Mouse (Mus musculus): Measurements from ENCODE around the gene Qpctl. TPM values are rescaled to one million over a fixed set of nuclear protein-coding genes. Genes with fewer than 3 reads are reported as not detected.
A peak's percentile ranks its signal among the peaks of the same experiment; 100 is the strongest.
"Not testable (repeated sequence)": the region's sequence is repeated elsewhere in the genome, so short reads cannot be mapped to it uniquely, and the experiment has no call there.

Qpctl gene
- polyA plus RNA-seq, 1 experiment from 2014 or later, result 24.5 TPM

DNA sequence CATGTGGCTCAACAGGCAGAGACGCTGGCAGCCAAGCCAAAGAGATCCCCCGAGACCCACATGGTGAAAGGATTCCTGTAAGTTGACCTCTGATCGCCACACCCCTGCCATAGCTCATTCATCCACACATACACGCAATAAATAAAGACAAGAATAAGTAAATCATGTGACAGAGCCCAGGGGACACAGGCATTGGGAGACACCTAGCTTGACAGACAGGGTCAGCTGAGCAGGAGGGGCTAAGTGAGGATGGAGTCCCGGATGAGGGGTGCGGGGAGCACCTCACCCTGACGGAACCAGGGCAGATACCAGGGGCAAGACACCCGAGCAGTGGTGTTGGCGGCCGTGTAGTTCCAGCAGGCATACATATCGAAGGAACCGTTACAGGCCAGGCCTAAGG lies 14.7 kb upstream of the Qpctl start:
- no peak overlapping the region for H3K9ac ChIP-seq (replicated peaks)
- H3K4me3 ChIP-seq (replicated peaks), result no peak overlapping the region
- 26% methylated on average over 12 of the region's 12 CpGs for WGBS
- no peaks in the 10 kb centered on the region for H3K9me3 ChIP-seq (replicated peaks)
- peak overlapping the region; percentile 32; the same call in 1 of the 2 replicates for H3K4me2 ChIP-seq
- H3K4me1 ChIP-seq, result peaks cover 33% of the 10 kb centered on the region
- H3K27ac ChIP-seq (replicated peaks), result no peak overlapping the region
- peaks cover 48% of the 10 kb centered on the region for H3K27me3 ChIP-seq (replicated peaks)
- no peaks in the 10 kb centered on the region for H3K36me3 ChIP-seq
- no peak for ATAC-seq (ENCODE audit: low FRiP score)

DNA sequence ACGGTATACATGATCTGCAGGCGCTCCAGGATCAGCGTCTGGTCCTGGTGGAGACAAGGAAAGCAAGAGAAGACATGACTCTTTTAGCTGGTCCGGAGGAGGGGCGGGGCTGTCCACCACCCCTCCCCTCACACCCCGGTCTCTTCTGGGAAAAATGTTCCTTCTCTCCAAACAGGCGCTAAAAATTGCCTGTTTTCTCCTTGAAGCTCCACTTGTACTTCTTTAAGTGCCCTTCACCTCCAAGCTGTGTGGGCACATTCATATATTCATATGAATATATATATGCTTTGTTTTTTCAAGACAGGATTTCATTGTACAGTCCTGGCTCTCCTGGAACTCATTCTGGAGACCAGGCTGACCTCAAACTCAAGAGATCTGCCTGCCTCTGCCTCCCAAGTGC lies 13.8 kb upstream of the Qpctl start:
- H3K4me2 ChIP-seq, result no peak overlapping the region
- no peaks in the 10 kb centered on the region for H3K36me3 ChIP-seq
- WGBS, result 88% methylated on average over 7 of the region's 7 CpGs
- H3K4me3 ChIP-seq (replicated peaks), result no peak overlapping the region
- no peaks in the 10 kb centered on the region for H3K9me3 ChIP-seq (replicated peaks)
- ATAC-seq (ENCODE audit: low FRiP score), result no peak
- no peak overlapping the region for H3K27ac ChIP-seq (replicated peaks)
- peaks cover 48% of the 10 kb centered on the region for H3K27me3 ChIP-seq (replicated peaks)
- no peak overlapping the region for H3K9ac ChIP-seq (replicated peaks)
- peaks cover 33% of the 10 kb centered on the region for H3K4me1 ChIP-seq

DNA sequence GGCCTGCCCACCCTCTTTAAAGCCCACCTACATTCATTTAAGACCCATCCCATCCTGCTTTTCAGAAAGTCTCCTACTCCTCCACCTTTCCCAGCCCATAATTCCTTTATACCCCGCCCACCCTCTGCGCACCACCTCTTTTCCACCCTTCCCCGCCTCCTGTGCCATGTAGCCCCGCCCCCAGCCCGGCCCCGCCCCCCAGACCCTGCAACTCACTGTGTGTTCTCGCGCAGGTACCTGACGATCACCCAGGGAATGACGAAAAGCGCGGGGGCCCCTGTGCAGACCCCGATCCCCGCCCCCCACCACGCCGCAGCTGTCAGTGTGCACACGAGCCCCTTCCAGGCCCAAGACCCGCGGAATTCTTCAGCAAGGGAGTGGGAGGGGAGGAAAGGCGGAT lies 11.0 kb upstream of the Qpctl start:
- Histone ChIP-seq H3K4me2 (peak overlapping the region; percentile 75), H3K9ac (replicated peaks) (peak overlapping the region; percentile 51), H3K4me3 (replicated peaks) (peak overlapping the region; percentile 42), H3K36me3 (0 out of 2 replicates have a peak, but pooled peaks cover 4% of the 10 kb centered on the region), H3K4me1 (peaks cover 39% of the 10 kb centered on the region), H3K27me3 (replicated peaks) (peaks cover 43% of the 10 kb centered on the region), H3K27ac (replicated peaks) (no peak overlapping the region), H3K9me3 (replicated peaks) (no peaks in the 10 kb centered on the region)
- peak; percentile 65 for ATAC-seq (ENCODE audit: low FRiP score)
- WGBS, result 2% methylated on average over 20 of the region's 20 CpGs

DNA sequence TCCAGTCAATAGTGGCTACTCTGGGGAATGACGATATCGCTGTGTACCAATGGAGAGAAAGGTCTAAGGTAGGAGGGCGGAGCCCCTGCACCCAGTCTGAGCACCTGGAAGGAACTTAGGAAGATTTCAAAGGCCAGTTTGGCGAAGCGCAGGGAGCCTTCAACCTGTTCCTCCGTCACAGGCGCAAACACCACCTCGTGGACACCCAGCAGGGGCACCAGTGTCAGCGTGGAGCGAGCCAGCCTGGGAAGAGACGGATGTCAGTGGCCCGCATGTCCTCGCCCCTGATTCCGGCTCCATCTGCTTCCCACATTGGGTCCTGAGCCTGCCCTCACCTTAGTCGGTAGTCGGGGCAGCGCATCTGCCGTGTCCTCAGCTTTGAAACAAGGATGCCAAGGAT lies 10.3 kb upstream of the Qpctl start:
- no peak for ATAC-seq (ENCODE audit: low FRiP score)
- peaks cover 10% of the 10 kb centered on the region; the same call in 1 of the 2 replicates for H3K36me3 ChIP-seq
- peaks cover 33% of the 10 kb centered on the region for H3K4me1 ChIP-seq
- H3K9me3 ChIP-seq (replicated peaks), result no peaks in the 10 kb centered on the region
- 16% methylated on average over 18 of the region's 18 CpGs for WGBS
- H3K4me3 ChIP-seq (replicated peaks), result peak overlapping the region; percentile 42; the same call in 1 of the 2 replicates
- no peak overlapping the region for H3K9ac ChIP-seq (replicated peaks)
- H3K27me3 ChIP-seq (replicated peaks), result peaks cover 36% of the 10 kb centered on the region
- H3K27ac ChIP-seq (replicated peaks), result no peak overlapping the region
- peak overlapping the region; percentile 75 for H3K4me2 ChIP-seq

GRCm38 (mm10) chr7:19158601-19159000 lies 9.5 kb upstream of the Qpctl start:
- Histone ChIP-seq H3K27me3 (replicated peaks) (peaks cover 28% of the 10 kb centered on the region), H3K9me3 (replicated peaks) (no peaks in the 10 kb centered on the region), H3K27ac (replicated peaks) (no peak overlapping the region), H3K4me1 (peaks cover 30% of the 10 kb centered on the region), H3K4me2 (no peak overlapping the region), H3K9ac (replicated peaks) (no peak overlapping the region), H3K36me3 (peaks cover 18% of the 10 kb centered on the region), H3K4me3 (replicated peaks) (no peak overlapping the region)
- WGBS, result 69% methylated on average over 11 of the region's 11 CpGs
- no peak for ATAC-seq (ENCODE audit: low FRiP score)

- H3K4me1 ChIP-seq, result peaks cover 30% of the 10 kb centered on the region
- ATAC-seq (ENCODE audit: low FRiP score), result peak; percentile 68
- peaks cover 30% of the 10 kb centered on the region for H3K36me3 ChIP-seq
- H3K4me3 ChIP-seq (replicated peaks), result peak overlapping the region; percentile 4
- H3K27ac ChIP-seq (replicated peaks), result peak overlapping the region; percentile 68
- peak overlapping the region; percentile 43 for H3K4me2 ChIP-seq
- 0 out of 2 replicates have a peak overlapping the region, but pooled peaks have one; percentile 8 for H3K9ac ChIP-seq (replicated peaks)
- H3K27me3 ChIP-seq (replicated peaks), result peaks cover 17% of the 10 kb centered on the region
- WGBS, result 5% methylated on average over 30 of the region's 30 CpGs
- no peaks in the 10 kb centered on the region for H3K9me3 ChIP-seq (replicated peaks)
Observed at GRCm38 (mm10) chr7:19157160-19157800, 8.2 kb upstream of the Qpctl start.

- 0 out of 2 replicates have a peak overlapping the region, but pooled peaks have one; percentile 23 for H3K27ac ChIP-seq (replicated peaks)
- H3K36me3 ChIP-seq, result peaks cover 38% of the 10 kb centered on the region
- H3K9ac ChIP-seq (replicated peaks), result no peak overlapping the region
- ATAC-seq (ENCODE audit: low FRiP score), result no peak
- 50% methylated on average over 13 of the region's 13 CpGs for WGBS
- peaks cover 11% of the 10 kb centered on the region for H3K27me3 ChIP-seq (replicated peaks)
- H3K4me2 ChIP-seq, result no peak overlapping the region
- peaks cover 33% of the 10 kb centered on the region for H3K4me1 ChIP-seq
- H3K4me3 ChIP-seq (replicated peaks), result no peak overlapping the region
- no peaks in the 10 kb centered on the region for H3K9me3 ChIP-seq (replicated peaks)
Observed at GRCm38 (mm10) chr7:19155825-19156475, 6.9 kb upstream of the Qpctl start.

- Histone ChIP-seq H3K4me2 (no peak overlapping the region), H3K9me3 (replicated peaks) (no peaks in the 10 kb centered on the region), H3K36me3 (peaks cover 38% of the 10 kb centered on the region), H3K27me3 (replicated peaks) (peaks cover 6% of the 10 kb centered on the region), H3K27ac (replicated peaks) (no peak overlapping the region), H3K4me3 (replicated peaks) (no peak overlapping the region), H3K9ac (replicated peaks) (no peak overlapping the region), H3K4me1 (peaks cover 34% of the 10 kb centered on the region)
- WGBS, result 80% methylated on average over 8 of the region's 8 CpGs
- ATAC-seq (ENCODE audit: low FRiP score), result no peak
Observed at GRCm38 (mm10) chr7:19154796-19155195, 5.7 kb upstream of the Qpctl start.

GRCm38 (mm10) chr7:19151121-19151520 lies 2.0 kb upstream of the Qpctl start:
- peak overlapping the region; percentile 74; the same call in 1 of the 2 replicates for H3K4me2 ChIP-seq
- H3K27ac ChIP-seq (replicated peaks); H3K27me3 ChIP-seq (replicated peaks); ATAC-seq (ENCODE audit: low FRiP score); H3K9me3 ChIP-seq (replicated peaks): not testable (repeated sequence)
- 91% methylated on average over 10 of the region's 10 CpGs for WGBS
- peaks cover 38% of the 10 kb centered on the region for H3K36me3 ChIP-seq
- peak overlapping the region; percentile 64; the same call in 1 of the 2 replicates for H3K4me3 ChIP-seq (replicated peaks)
- peaks cover 30% of the 10 kb centered on the region for H3K4me1 ChIP-seq
- H3K9ac ChIP-seq (replicated peaks), result 0 out of 2 replicates have a peak overlapping the region, but pooled peaks have one; percentile 67

DNA sequence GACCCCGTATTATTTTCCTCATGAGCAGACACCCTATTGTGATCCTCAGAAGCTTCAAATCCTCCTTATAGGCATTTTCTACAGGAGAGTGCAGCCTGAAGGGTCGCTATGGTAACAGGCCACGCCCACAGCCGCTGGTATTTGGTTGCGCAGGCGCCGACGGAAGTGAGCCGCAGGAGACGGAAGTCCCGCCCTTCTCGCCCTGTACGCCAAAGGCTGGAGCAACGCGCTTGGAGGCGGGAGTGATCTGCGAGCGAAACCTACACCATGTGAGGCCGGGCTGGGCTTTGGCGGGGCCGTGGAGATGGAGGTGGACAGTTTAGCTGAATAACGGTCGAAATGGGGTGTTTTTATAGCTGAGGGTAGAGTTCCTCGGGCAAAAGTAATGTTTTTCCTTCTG lies 535 bp upstream of the Qpctl start, which contains the start of gene Snrpd2:
Snrpd2 (plus strand) TSS at position 97 of the 400 bp plus-strand sequence.
- H3K36me3 ChIP-seq, result peaks cover 35% of the 10 kb centered on the region
- peak within 1 kb of the TSS; percentile 67 for H3K9ac ChIP-seq (replicated peaks)
- peak within 1 kb of the TSS; percentile 87 for H3K27ac ChIP-seq (replicated peaks)
- H3K4me2 ChIP-seq, result peak within 1 kb of the TSS; percentile 74
- ATAC-seq (ENCODE audit: low FRiP score), result peak; percentile 93
- H3K4me3 ChIP-seq (replicated peaks), result peak within 1 kb of the TSS; percentile 64
- under 1% methylated on average over 24 of the region's 24 CpGs for WGBS
- H3K4me1 ChIP-seq, result peaks cover 30% of the 10 kb centered on the region
- no peaks in the 10 kb centered on the region for H3K9me3 ChIP-seq (replicated peaks)
- H3K27me3 ChIP-seq (replicated peaks), result no peaks in the 10 kb centered on the region

- Histone ChIP-seq H3K4me2 (peak overlapping the region; percentile 74), H3K4me3 (replicated peaks) (peak overlapping the region; percentile 64), H3K4me1 (peaks cover 30% of the 10 kb centered on the region), H3K27ac (replicated peaks) (peak overlapping the region; percentile 87), H3K27me3 (replicated peaks) (no peaks in the 10 kb centered on the region), H3K9ac (replicated peaks) (peak overlapping the region; percentile 67), H3K36me3 (peaks cover 22% of the 10 kb centered on the region), H3K9me3 (replicated peaks) (no peaks in the 10 kb centered on the region)
- peak; percentile 0; the same call in 1 of the 2 replicates for ATAC-seq (ENCODE audit: low FRiP score)
- 9% methylated on average over 20 of the region's 20 CpGs for WGBS
Observed at GRCm38 (mm10) chr7:19148180-19148874, 764 bp downstream of the Qpctl start.
